Mouse (Mus musculus): ENCODE data around the gene Tor1aip2.

GRCm38 (mm10) chr1:156089561-156089960, 54.4 kb downstream of the Tor1aip2 start:
- TF ChIP-seq CTCF (conservative IDR thresholded peaks at IDR 0.05; ENCODE audit: insufficient read depth, insufficient read length, low read depth, low read length) (no peak), POLR2A (IDR thresholded peaks at IDR 0.05; ENCODE audit: low read depth, low read length) (no peak)
